In the genomic region with DNA sequence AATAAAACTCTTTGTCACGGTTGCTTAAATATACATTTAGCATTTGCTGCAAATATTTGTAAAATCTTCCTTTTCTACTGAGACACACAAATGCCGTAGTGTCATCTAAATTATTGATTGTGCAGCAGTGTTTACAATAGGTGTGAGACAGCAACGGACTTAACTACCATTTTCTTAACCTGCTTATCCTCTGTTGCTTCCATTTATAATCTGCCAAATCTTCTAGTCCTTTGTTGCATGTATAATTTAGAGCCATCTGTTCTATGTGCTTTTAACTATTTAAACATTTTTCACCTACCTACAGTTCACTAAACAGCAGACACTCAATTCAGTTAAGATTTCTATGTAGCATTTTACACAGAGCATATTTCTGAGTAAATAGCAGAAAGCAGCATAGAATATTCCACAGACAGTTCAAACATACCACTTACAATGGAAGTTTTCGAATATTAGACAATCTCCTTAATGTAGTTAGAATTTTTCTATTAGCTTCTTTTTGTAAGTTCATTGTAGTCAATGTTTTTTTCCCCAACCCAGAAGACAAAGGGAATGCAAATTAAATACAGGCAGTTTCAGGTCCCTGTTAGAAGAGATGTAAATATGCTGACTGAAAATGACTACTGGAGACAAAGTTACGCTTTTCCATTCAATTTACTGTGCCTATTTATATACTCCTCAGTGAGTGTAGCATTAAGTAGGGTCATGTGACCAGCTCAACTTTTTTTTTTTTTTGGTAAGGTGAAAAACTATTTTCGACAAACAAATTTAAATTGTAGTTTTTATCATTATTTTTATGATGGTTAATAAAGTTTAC, we compare ENCODE assay signal across 8 mouse cellular contexts.
DNase-seq lines count a peak whose midpoint lies in the region; ATAC-seq lines count a peak whose summit lies in the region.

No protein-coding gene starts in this region.

- peak overlapping the region; percentile 32; the same call in 1 of the 2 replicates for H3K4me2 ChIP-seq in kidney, embryonic 16.5 days (replicated peaks; ENCODE audit: low read depth, low read length)
- H3K4me2 ChIP-seq in intestine, embryonic 15.5 days (replicated peaks) = peak overlapping the region; percentile 33
- H3K4me2 ChIP-seq in neural tube, embryonic 12.5 days (replicated peaks) = peak overlapping the region; percentile 52

- H3K27ac ChIP-seq in kidney, embryonic 16.5 days (ENCODE audit: low read length) = no peak overlapping the region
- H3K27ac ChIP-seq in embryonic facial prominence, embryonic 10.5 days (replicated peaks) = peak overlapping the region; percentile 3; the same call in 1 of the 2 replicates
- H3K27ac ChIP-seq in intestine, embryonic 15.5 days = no peak overlapping the region
- no peak overlapping the region for H3K27ac ChIP-seq in neural tube, embryonic 12.5 days

- no peak for ATAC-seq in kidney, embryonic 16.5 days (ENCODE audit: low FRiP score, low TSS enrichment)
- no peak for ATAC-seq in intestine, embryonic 15.5 days
- ATAC-seq in neural tube, embryonic 12.5 days (ENCODE audit: low FRiP score, low read depth) = no peak

- no peak overlapping the region for H3K9ac ChIP-seq in kidney, embryonic 16.5 days (replicated peaks; ENCODE audit: low read length)
- H3K9ac ChIP-seq in intestine, embryonic 15.5 days = no peak overlapping the region
- peak overlapping the region; percentile 26; the same call in 1 of the 2 replicates for H3K9ac ChIP-seq in neural tube, embryonic 12.5 days

- no peaks in the 10 kb centered on the region for H3K9me3 ChIP-seq in kidney, embryonic 16.5 days (ENCODE audit: low read length)
- H3K9me3 ChIP-seq in embryonic facial prominence, embryonic 10.5 days = no peaks in the 10 kb centered on the region
- H3K9me3 ChIP-seq in intestine, embryonic 15.5 days = no peaks in the 10 kb centered on the region
- no peaks in the 10 kb centered on the region for H3K9me3 ChIP-seq in neural tube, embryonic 12.5 days

- H3K36me3 ChIP-seq in kidney, embryonic 16.5 days (ENCODE audit: insufficient read depth, low read length) = no peaks in the 10 kb centered on the region
- no peaks in the 10 kb centered on the region for H3K36me3 ChIP-seq in embryonic facial prominence, embryonic 10.5 days (replicated peaks)
- H3K36me3 ChIP-seq in intestine, embryonic 15.5 days = no peaks in the 10 kb centered on the region
- H3K36me3 ChIP-seq in neural tube, embryonic 12.5 days = no peaks in the 10 kb centered on the region

- H3K4me3 ChIP-seq in kidney, embryonic 16.5 days (ENCODE audit: low read length) = no peak overlapping the region
- H3K4me3 ChIP-seq in embryonic facial prominence, embryonic 10.5 days = peak overlapping the region; percentile 93
- no peak overlapping the region for H3K4me3 ChIP-seq in intestine, embryonic 15.5 days (replicated peaks)
- H3K4me3 ChIP-seq in neural tube, embryonic 12.5 days = 0 out of 2 replicates have a peak overlapping the region, but pooled peaks have one; percentile 7

- peaks cover 31% of the 10 kb centered on the region for H3K4me1 ChIP-seq in kidney, embryonic 16.5 days (ENCODE audit: insufficient read depth, low read length)
- H3K4me1 ChIP-seq in embryonic facial prominence, embryonic 10.5 days = peaks cover 54% of the 10 kb centered on the region
- H3K4me1 ChIP-seq in intestine, embryonic 15.5 days (replicated peaks) = peaks cover 18% of the 10 kb centered on the region
- H3K4me1 ChIP-seq in neural tube, embryonic 12.5 days = peaks cover 29% of the 10 kb centered on the region

- no peak for DNase-seq in kidney, postnatal 25 days
- no peak for DNase-seq in embryonic facial prominence, embryonic 10.5 days (ENCODE audit: low spot score)
- no peak for DNase-seq in layer of hippocampus, postnatal 36 days
- no peak for DNase-seq in layer of hippocampus, postnatal 10 days (ENCODE audit: low spot score in 2 of 2)
- DNase-seq in adrenal gland, postnatal 10 days = no peak

- H3K27me3 ChIP-seq in kidney, embryonic 16.5 days (ENCODE audit: insufficient read depth, low read length) = no peaks in the 10 kb centered on the region
- H3K27me3 ChIP-seq in embryonic facial prominence, embryonic 10.5 days (replicated peaks; ENCODE audit: low read depth, poor library complexity, severe bottlenecking) = no peaks in the 10 kb centered on the region
- H3K27me3 ChIP-seq in intestine, embryonic 15.5 days (replicated peaks) = no peaks in the 10 kb centered on the region
- no peaks in the 10 kb centered on the region for H3K27me3 ChIP-seq in neural tube, embryonic 12.5 days (replicated peaks)

- 51% methylated on average over 6 of the region's 6 CpGs for WGBS in kidney, embryonic 16.5 days
- 57% methylated on average over 6 of the region's 6 CpGs for WGBS in embryonic facial prominence, embryonic 10.5 days
- 22% methylated on average over 6 of the region's 6 CpGs for WGBS in intestine, embryonic 15.5 days
- 37% methylated on average over 6 of the region's 6 CpGs for WGBS in neural tube, embryonic 12.5 days

Comparison
In these comparisons a context has a peak if more than half of its experiments do, and no peak if none do; other contexts are left out.
1. H3K4me3 ChIP-seq: peak in embryonic facial prominence, embryonic 10.5 days (single experiment) and neural tube, embryonic 12.5 days (single experiment); none in kidney, embryonic 16.5 days (single experiment) and intestine, embryonic 15.5 days (single experiment).
2. Peak in every context shown above with its lines, with median percentiles within 50 percentile points of each other: H3K4me2 ChIP-seq.